In the genomic region with DNA sequence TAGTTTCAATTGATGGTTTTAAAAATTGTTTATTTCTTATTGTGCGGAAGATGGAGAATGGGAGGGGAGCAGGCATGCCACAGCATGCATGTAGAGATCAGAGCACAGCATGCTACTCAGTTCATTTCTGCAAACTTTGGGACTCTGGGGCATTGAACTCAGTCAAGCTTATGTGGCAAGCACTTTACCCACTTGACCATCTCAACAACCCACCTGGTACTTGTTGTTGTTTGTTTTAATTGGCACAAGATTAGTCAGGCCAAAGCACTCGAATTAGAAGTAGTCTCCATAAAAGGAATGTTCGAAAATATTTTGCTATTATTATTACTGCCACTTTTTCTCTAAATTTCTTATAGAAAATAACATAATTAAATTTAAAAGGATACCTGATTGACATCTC, we compare ENCODE assay signal across 21 mouse cellular contexts. TPM values are rescaled to one million over a fixed set of nuclear protein-coding genes. Genes with fewer than 3 reads are reported as not detected.
DNase-seq lines count a peak whose midpoint lies in the region; TF ChIP-seq lines count a peak whose summit lies in the region.
"Had no signal": no experiment of that assay in that cellular context is flagged by ENCODE, and none has a peak within 500 bp of the region (broad histone marks: within the 10 kb centered on the region; RNA-seq: fewer than 3 reads in every experiment).

No protein-coding gene starts in this region.

- 65% methylated on average over 3 of the region's 3 CpGs for WGBS in lung, adult 2 months

- peak; percentile 30 to 64 for DNase-seq in lung, adult 18-20 months
- no peak for DNase-seq in lung, adult 2 months
- DNase-seq in lung, postnatal 10 days: peak; percentile 22
- DNase-seq in lung, postnatal 25 days (ENCODE audit: low spot score): peak; percentile 63
- no peak for DNase-seq in right cerebral cortex, adult 18-20 months
- no peak for DNase-seq in kidney, adult 8-10 months
- DNase-seq: adrenal gland, adult 8-10 months; adrenal gland, postnatal 14 days; adrenal gland, postnatal 36 days; B cell, adult 2 months; cerebellum, adult 11-12 months; cerebellum, adult 2 months; cerebellum, adult 9-11 months; cerebellum, postnatal 14 days; cerebellum, postnatal 36 days; embryo, embryonic 11 days had no signal

- no peak for TF ChIP-seq POLR2A in lung, adult 2 months (IDR thresholded peaks at IDR 0.05; ENCODE audit: borderline replicate concordance, extremely low read depth, low read depth, low read length)

- TF ChIP-seq CTCF in lung, adult 2 months (IDR thresholded peaks at IDR 0.05; ENCODE audit: insufficient read depth, low read length): no peak

- no peak overlapping the region for H3K4me3 ChIP-seq in lung, adult 2 months (replicated peaks; ENCODE audit: extremely low read depth, low read depth, low read length)
- H3K4me3 ChIP-seq: embryonic facial prominence, embryonic 13.5 days; embryonic facial prominence, embryonic 15.5 days; erythroblast, embryonic 14.5 days; forebrain, embryonic 10.5 days; forebrain, embryonic 12.5 days had no signal

- H3K4me1 ChIP-seq in lung, adult 2 months (ENCODE audit: control insufficient read depth, insufficient read depth, low read length): no peaks in the 10 kb centered on the region
- H3K4me1 ChIP-seq: embryonic facial prominence, embryonic 13.5 days; embryonic facial prominence, embryonic 15.5 days; forebrain, embryonic 10.5 days; forebrain, embryonic 12.5 days had no signal

RNA-seq across cellular contexts. Expression of a gene that starts 19.4 kb away (rescaled TPM):
- polyA plus RNA-seq in lung, adult 2 months (2012; rRNA removed): 16.5 and 27.6 TPM in 2 replicates

RNA-seq across cellular contexts. Expression of a gene that starts 19.6 kb away (rescaled TPM):
- polyA plus RNA-seq in lung, adult 2 months (2012; rRNA removed): 21.0 and 21.1 TPM in 2 replicates

Comparison
In these comparisons a context has a peak if more than half of its experiments do, and no peak if none do; other contexts are left out.
1. DNase-seq: peak in lung, adult 18-20 months (2 of 2), lung, postnatal 10 days (single experiment) and lung, postnatal 25 days (single experiment); none in lung, adult 2 months (single experiment), right cerebral cortex, adult 18-20 months (single experiment) and kidney, adult 8-10 months (0 of 2).